Mouse (Mus musculus): ENCODE data around the gene Jmjd8.
"Not testable (repeated sequence)": the region's sequence is repeated elsewhere in the genome, so short reads cannot be mapped to it uniquely, and the experiment has no call there.

Gene Jmjd8

DNA sequence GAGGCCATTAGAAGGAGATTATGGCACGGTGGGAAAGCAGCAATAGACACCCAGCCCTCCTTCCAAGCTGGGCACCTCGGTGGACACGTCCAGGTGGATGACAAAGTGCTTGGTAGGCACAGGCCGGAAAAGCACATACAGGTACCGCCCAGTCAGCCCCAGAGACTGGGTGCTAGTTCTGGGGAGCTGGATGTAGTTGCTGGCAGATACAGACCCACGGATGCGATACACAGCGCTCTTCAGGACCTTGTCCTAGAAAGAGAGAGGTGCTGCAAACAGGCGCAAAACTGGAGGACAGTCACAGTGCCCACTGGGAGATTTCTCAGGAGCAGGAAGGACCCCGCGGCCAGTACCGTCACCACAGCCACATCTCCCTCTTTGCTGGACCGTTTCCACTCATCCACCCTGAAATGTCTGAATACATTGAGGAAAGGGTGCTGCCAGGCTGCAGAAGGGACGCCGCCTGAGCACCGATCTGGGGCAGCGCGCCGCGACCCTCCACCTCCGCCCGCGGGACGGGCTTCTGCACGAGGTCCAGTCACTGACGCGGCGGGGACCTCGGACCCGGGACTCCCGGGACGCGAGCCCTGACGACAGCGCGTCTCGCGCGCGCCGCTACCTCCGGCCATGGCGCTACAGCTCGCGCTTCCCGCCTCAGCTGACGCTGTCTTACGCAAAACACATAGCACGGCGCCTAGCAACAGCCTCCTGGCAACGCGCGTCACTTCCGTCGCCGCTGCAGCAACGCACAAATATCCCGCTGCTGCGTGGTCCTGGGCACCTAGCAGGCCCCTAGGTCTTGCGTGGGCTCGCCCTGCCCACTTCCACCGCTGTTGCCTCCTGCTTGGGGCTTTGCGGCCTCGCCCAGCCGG, 32.4 kb downstream of the Jmjd8 start, which contains the start of gene Wdr90:
Gene Wdr90 (minus strand): TSS at position 670 of the 872 bp plus-strand sequence.
- DNase-seq (ENCODE audit: low read depth, low spot score) = peak; percentile 85

DNA sequence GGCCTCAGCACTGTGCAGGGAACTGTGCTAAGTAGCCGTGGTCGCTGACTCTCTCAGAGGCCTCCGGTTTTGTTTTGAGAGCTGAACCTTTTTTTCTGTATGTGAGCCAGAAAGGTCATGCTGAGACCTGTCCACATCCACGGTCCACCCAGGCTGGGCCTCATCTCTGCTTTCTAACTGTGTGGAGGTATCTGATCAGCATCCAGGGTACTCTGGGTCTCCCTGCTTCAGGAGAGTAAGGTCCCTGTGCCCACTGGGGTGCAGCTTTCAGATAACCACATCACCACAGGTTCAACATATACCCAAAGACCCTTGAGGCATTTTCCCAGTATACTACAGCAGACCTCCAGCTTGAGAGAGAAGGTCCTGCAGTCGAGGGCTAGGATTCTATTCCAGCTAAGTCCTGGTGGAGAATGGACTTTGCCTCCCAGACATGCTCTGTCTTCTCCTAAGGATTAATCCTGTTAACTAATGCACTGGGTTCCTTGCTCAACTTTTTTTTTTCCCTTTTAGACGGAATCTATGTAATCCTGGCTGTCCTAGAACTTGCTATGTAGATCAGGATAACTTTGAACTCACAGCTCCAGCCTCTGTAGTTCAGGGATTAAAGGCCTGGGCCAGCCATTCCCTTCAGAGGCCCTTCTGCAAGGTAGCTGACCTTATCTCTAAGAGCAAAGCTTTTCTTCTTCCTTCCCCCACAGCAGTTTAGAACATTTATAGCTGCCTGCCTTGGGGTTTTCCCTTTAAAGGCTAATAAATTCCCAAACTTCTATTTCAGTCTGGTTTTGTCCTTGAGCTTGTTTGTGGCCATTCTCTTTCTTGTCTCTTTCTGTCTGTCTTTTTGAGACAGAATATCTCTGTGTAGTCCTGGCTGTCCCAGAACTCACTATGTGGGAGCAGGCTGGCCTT, 33.3 kb downstream of the Jmjd8 start:
- DNase-seq (ENCODE audit: low read depth, low spot score) = no peak

- no peak for DNase-seq (ENCODE audit: low read depth, low spot score)
Measured at GRCm38 (mm10) chr17:25863681-25864080, 35.0 kb downstream of the Jmjd8 start.

- DNase-seq (ENCODE audit: low read depth, low spot score) = no peak
Measured at GRCm38 (mm10) chr17:25864311-25864710, 35.6 kb downstream of the Jmjd8 start.

DNA sequence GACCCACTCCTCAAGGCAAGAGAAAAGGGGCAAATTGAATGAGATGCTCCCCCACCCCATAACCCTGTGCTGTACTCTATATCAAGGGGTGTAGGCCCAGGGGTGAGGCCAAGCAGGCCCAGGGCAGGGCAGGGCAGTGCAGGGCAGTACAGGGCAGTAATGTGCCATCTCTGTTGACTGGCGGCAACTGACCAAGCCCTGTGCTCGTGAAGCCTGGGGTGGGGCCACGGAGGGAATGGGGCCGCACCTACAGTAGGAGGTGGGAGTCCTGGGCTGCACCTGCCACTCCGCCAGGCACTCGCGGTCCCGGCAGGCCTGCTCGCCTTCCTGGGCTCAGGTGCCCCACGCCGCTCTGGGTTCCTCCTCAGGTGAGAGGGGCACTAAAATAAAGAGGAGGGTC, 36.6 kb downstream of the Jmjd8 start:
- DNase-seq (ENCODE audit: low read depth, low spot score) = no peak

DNA sequence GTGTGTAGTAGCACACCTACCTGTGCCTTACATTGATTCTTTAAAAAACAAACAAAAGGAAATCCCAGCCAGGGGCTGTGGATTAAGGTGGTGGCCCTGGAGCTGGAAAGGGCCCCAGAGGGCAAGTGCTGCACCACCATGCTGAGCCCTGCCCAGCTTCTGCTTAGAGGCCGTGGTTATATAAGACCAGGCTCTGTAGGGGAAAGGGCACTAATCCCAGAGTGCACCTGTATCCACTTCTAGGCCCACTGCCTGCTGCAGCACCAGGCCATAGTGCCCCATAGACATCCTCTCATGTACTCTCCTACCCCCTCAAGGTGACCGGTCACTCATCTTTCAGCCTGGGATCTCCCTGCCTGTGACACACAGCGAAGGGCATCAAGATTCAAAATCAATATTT, 37.5 kb downstream of the Jmjd8 start:
- no peak for DNase-seq (ENCODE audit: low read depth, low spot score)

GRCm38 (mm10) chr17:25867509-25867835, 38.8 kb downstream of the Jmjd8 start:
- no peak for DNase-seq (ENCODE audit: low read depth, low spot score)

GRCm38 (mm10) chr17:25867836-25868600, 39.4 kb downstream of the Jmjd8 start:
- DNase-seq (ENCODE audit: low read depth, low spot score) = no peak

DNA sequence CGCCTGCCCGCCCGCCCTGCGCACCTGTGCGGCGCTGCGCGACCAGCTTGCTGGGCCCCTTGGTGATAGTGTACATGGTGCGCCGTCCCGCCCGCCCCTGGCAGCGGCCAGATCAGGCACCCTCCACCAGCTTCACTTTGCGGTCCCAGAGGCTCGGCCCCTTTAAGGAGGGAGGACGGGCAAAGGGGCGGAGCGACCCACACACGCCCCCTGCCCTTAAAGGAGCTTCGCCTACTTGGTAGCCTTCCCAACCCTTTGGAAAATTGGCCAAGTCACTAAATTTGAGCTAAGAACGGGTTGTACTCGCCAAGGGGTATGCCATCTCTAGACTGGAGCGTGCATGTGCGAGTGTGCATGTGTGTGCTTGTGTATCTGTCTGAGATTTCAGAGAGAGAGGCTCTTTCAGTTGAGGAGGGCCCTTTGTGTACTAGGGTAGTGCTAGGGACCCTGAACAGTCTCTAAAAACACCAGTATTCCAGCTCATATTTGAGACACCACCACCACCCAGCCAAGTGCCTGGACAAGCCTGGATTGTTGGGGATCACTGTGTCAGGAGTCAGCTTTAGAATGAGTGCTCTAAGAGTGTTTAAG, 40.0 kb downstream of the Jmjd8 start, which contains the start of gene Mcrip2:
Gene Mcrip2 (minus strand): TSS at position 164 of the 591 bp plus-strand sequence.
- peak; percentile 59 for DNase-seq (ENCODE audit: low read depth, low spot score)

DNA sequence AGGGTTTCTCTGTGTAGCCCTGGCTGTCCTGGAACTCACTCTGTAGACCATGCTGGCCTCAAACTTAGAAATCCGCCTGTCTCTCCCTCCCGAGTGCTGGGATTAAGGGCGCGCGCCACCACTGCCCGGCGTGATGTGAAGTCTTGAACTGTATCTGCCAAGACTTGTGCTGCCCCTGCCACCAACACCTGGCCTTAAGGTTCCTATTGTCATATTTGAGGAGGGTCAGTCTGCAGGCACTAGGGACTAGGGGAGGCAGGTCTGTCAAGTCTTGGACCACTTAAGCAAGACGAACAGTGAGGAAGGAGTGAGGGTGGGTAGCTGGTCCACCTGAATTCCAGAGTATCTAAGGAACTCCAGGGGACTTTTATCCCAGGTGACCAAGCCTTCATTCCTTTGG, 40.8 kb downstream of the Jmjd8 start:
- no peak for DNase-seq (ENCODE audit: low read depth, low spot score)

DNA sequence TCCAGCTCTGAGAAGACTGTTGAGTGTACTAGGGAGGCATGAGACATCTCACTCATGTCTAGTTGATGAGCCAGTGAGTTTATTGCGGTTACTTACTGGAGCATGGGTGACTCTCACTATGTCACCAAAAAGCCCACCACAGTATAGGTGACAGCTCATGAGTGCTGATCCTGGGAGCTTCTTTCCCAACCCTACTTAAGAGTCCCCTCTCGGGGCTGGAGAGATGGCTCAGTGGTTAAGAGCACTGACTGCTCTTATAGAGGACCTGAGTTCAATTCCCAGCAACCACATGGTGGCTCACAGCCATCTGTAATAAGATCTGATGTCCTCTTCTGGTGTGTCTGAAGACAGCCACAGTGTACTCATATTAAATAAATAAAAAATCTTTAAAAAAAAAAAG, 41.3 kb downstream of the Jmjd8 start:
- DNase-seq (ENCODE audit: low read depth, low spot score) = no peak

DNA sequence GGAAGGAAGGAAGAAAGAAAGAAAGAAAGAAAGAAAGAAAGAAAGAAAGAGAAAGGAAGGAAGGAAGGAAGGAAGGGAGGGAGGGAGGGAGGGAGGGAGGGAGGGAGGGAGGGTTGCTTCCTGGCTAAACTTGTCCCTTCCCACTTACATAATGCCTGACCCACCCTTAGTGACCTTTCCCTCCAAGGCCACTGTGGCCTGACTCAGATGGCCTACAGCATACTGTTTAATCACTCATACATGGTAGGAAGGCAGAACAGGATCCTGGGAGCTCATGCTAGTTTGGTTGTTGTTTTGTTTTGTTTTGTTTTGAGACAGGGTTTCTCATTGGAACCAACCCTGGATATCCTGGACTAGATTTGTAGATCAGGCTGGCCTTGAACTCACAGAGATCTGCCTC, 42.9 kb downstream of the Jmjd8 start:
- DNase-seq (ENCODE audit: low read depth, low spot score) = not testable (repeated sequence)

DNA sequence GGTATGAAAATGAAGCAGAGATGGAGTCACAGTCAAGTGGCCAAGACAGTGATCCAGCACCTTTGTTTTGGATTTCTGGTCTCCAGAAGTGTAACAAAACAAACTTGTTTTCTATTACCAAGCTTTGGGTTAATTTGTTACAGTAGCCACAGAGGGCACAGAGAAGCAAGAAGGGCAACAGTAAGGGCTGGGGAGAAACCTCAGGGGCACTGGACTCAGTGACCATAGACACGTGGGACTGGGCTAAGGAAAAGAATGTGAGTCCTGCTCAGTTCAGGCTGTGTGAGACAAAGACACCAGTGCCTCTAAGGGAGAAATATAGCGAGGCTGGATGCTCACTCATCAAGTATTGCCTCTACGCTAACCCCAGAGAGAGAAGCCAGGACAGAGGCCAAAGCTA, 44.0 kb downstream of the Jmjd8 start:
- no peak for DNase-seq (ENCODE audit: low read depth, low spot score)

DNA sequence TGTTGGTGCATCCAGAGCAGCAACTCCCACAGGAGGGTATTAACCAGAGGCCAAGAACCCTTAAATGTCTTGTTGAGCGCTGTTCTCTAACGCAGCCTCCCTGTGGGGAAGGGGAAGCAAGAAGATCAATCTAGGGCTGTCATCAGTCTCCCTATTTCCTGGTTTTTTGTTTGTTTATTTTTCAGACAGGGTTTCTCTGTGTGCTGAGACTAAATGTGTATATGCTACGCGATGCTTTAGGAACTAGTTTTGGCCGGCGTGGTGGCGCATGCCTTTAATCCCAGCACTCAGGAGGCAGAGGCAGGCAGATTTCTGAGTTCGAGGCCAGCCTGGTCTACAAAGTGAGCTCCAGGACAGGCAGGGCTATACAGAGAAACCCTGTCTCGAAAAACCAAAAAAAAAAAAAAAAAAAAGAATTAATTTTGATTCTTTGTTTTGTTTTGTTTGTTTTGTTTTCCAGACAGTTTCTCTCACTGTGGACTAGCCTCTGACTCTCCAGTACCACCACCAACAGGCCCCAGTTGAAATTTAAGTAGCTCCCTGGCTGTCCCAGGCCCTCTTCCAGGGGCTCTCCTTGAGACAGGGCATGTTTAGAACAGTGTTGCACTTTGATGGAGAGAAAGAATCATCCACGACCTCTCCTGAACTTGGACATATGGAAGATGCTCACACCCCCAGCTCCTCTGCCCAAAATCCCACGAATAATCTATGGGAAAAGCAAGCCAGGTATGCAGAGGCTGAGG, 44.9 kb downstream of the Jmjd8 start:
- no peak for DNase-seq (ENCODE audit: low read depth, low spot score)

DNA sequence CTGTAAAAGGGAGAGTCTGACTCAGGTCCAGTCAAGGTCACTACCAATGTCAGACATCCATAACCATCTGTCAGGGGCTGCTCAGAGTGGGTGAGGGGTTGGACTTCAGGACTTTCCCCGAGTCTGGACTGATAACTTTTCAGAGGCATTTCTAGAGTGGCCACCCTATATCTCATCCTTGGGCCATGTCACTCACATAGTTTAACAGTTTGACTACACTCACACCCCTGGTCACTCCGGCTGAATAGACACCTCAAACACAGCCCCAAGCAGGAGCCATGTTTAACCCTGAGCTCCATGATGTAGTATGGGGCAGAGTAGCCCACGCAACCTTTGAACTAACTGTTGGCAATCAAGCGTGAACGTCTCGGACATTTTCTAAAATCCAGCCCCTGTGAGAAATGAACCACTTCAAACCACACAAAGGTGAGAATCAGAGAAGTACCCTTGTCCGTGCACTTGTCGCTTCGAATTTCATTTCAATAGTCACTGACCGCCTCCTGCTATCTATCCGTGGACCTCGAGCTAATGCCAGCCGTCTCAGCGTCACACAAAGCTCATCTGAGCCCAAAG, 45.6 kb downstream of the Jmjd8 start:
- no peak for DNase-seq (ENCODE audit: low read depth, low spot score)

DNA sequence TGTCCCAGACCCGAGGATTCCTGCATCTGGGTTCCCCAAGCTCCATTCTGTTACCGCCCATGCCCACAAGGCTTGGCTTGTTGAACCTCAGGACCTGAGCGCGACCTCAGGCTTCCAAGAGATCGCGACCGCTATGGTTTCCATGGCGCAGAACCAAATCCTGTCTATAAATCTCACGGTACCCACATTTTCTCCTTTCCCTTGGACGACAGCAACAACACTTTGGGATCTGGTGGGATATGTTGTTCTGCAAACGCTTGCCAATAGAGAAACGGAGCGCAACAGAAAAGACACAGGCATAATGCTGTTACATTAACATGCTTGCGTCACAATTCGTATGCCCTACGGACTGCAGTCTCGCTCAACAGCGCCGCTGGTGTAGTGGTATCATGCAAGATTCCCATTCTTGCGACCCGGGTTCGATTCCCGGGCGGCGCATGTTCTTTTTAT, 46.1 kb downstream of the Jmjd8 start, which contains the start of gene Mettl26:
Gene Mettl26 (plus strand): TSS at position 354 of the 450 bp plus-strand sequence.
- DNase-seq (ENCODE audit: low read depth, low spot score) = peak; percentile 87

DNA sequence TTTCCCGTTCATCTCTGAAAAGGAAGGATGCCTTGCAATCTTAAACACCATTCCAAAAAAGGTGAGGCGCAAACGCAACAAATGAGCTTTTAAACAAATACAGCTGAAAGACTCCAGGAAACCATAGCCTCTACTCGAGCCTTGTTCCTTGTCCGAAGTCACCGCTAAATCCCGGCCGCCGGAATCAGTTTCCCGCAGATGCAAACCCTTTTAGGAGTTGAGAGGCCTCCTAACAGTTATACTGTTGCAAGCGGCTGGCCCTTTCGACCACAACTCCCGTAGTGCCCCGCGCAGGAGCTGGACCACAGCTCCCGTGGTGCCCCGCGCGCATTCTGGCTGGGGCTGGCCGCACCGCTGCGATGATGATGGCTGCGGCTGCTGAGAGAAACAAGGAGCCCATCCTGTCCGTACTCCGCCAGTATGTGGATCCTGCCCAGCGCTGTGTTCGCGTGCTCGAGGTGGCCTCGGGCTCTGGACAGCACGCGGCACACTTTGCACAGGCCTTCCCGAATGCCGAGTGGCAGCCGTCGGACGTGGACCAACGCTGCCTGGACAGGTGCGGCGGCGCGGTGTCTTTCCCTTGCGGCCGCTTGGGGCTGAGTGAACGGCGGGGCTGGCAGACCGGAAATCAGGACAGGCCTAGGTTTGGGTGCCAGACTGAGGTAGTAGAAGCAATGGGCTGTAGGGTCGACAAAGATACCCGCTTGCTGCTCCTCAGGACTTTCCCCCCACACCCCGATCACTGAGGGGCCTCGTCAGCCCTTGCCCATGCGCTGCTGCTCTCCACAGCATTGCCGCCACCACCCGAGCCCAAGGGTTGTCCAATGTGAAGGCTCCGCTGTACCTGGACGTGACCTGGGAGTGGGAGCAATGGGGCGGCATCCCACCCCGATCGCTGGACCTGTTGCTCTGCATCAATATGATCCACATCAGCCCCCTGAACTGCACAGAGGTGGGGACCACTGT, 46.8 kb downstream of the Jmjd8 start:
- DNase-seq (ENCODE audit: low read depth, low spot score) = peak; percentile 77

GRCm38 (mm10) chr17:25876347-25876915, 47.8 kb downstream of the Jmjd8 start:
- no peak for DNase-seq (ENCODE audit: low read depth, low spot score)

DNA sequence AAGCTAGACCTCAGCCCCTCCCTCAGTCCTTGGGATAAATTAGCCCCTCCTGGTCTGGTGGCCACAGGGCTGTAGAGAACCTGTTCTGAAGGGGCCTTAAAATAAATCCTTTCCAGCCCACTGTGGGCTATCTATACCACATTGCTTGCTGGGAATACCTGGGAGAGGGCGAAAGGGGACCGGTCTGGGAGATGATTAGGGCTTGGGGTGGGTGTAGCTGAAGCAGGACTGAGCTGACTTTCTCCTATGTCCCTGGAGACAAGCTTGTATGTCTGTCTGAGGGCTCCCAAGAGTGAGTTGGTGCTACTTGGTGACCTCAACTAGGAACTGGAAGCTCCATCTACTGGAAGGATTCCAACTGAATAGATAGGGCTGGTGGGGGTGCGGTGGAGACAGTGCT, 48.4 kb downstream of the Jmjd8 start:
- DNase-seq (ENCODE audit: low read depth, low spot score) = no peak
